Mouse (Mus musculus) ovary, postnatal 36 days (tissue): ENCODE results near the gene Ppp1r2.

Source experiments
- DNase-seq: peaks from one replicate; pipeline ENCODE4 v3.0.0; 2022; ENCODE audit warnings: low spot score, mixed read lengths

The Ppp1r2 gene

GRCm38 (mm10) chr16:31233541-31234339 is 41.3 kb downstream of the Ppp1r2 start:
- DNase-seq: peak; percentile 67

- no peak for DNase-seq
These were observed 41.9 kb downstream of the Ppp1r2 start for GRCm38 (mm10) chr16:31233167-31233498.

GRCm38 (mm10) chr16:31232491-31233166 is 42.4 kb downstream of the Ppp1r2 start:
- no peak for DNase-seq

GRCm38 (mm10) chr16:31231591-31231990 is 43.5 kb downstream of the Ppp1r2 start:
- DNase-seq: no peak

GRCm38 (mm10) chr16:31227746-31228145 is 47.3 kb downstream of the Ppp1r2 start:
- no peak for DNase-seq

- DNase-seq: no peak
These were observed 59.8 kb downstream of the Ppp1r2 start for GRCm38 (mm10) chr16:31215271-31215670.

GRCm38 (mm10) chr16:31213463-31213862 is 61.6 kb downstream of the Ppp1r2 start:
- peak; percentile 1 for DNase-seq

- no peak for DNase-seq
These were observed 63.6 kb downstream of the Ppp1r2 start for GRCm38 (mm10) chr16:31211503-31211902.

- no peak for DNase-seq
These were observed 64.6 kb downstream of the Ppp1r2 start for GRCm38 (mm10) chr16:31210453-31210852.

GRCm38 (mm10) chr16:31209911-31210310 is 65.2 kb downstream of the Ppp1r2 start:
- DNase-seq: no peak

GRCm38 (mm10) chr16:31205726-31206125 is 69.4 kb downstream of the Ppp1r2 start:
- no peak for DNase-seq

GRCm38 (mm10) chr16:31205187-31205586 is 69.9 kb downstream of the Ppp1r2 start:
- DNase-seq: no peak

GRCm38 (mm10) chr16:31204216-31204615 is 70.9 kb downstream of the Ppp1r2 start:
- no peak for DNase-seq

- DNase-seq: no peak
These were observed 73.4 kb downstream of the Ppp1r2 start for GRCm38 (mm10) chr16:31201704-31202103.
